Mouse (Mus musculus): ENCODE results near the gene Tgif2.
"Not testable (repeated sequence)": the region's sequence is repeated elsewhere in the genome, so short reads cannot be mapped to it uniquely, and the experiment has no call there.

Tgif2 gene

GRCm38 (mm10) chr2:156843331-156843730 is 3.5 kb downstream of the Tgif2 start:
- no peak for DNase-seq

- no peak for DNase-seq
These were observed 4.9 kb downstream of the Tgif2 start for GRCm38 (mm10) chr2:156844715-156845114.

- DNase-seq: no peak
These were observed 7.8 kb downstream of the Tgif2 start for GRCm38 (mm10) chr2:156847653-156848052.

- DNase-seq: no peak
These were observed 8.8 kb downstream of the Tgif2 start for GRCm38 (mm10) chr2:156848526-156849182.

- no peak for DNase-seq
These were observed 10.7 kb downstream of the Tgif2 start for GRCm38 (mm10) chr2:156850505-156850904.

- not testable (repeated sequence) for DNase-seq
These were observed 13.8 kb downstream of the Tgif2 start for GRCm38 (mm10) chr2:156853584-156853983.

- DNase-seq: not testable (repeated sequence)
These were observed 14.4 kb downstream of the Tgif2 start for GRCm38 (mm10) chr2:156853999-156854771.

GRCm38 (mm10) chr2:156856311-156856710 is 16.5 kb downstream of the Tgif2 start:
- DNase-seq: no peak

- DNase-seq: no peak
These were observed 17.6 kb downstream of the Tgif2 start for GRCm38 (mm10) chr2:156857385-156857791.

- no peak for DNase-seq
These were observed 18.0 kb downstream of the Tgif2 start, which contains the start of gene 4930518I15Rik for GRCm38 (mm10) chr2:156857835-156858234. Gene 4930518I15Rik (minus strand): TSS chr2:156857946.

- no peak for DNase-seq
These were observed 18.9 kb downstream of the Tgif2 start for GRCm38 (mm10) chr2:156858671-156859070.

- peak; percentile 47 for DNase-seq
These were observed 22.4 kb downstream of the Tgif2 start for GRCm38 (mm10) chr2:156862041-156862717.

GRCm38 (mm10) chr2:156862772-156863486 is 23.1 kb downstream of the Tgif2 start, which contains the start of gene Rab5if:
Gene Rab5if (plus strand): TSS chr2:156863128.
- peak; percentile 99 for DNase-seq

- peak; percentile 44 for DNase-seq
These were observed 23.8 kb downstream of the Tgif2 start for GRCm38 (mm10) chr2:156863487-156864160.

- no peak for DNase-seq
These were observed 24.7 kb downstream of the Tgif2 start for GRCm38 (mm10) chr2:156864481-156864880.

GRCm38 (mm10) chr2:156868994-156869393 is 29.2 kb downstream of the Tgif2 start:
- DNase-seq: no peak

GRCm38 (mm10) chr2:156869554-156869953 is 29.7 kb downstream of the Tgif2 start:
- DNase-seq: no peak

- DNase-seq: no peak
These were observed 30.7 kb downstream of the Tgif2 start for GRCm38 (mm10) chr2:156870519-156870918.

GRCm38 (mm10) chr2:156873629-156874028 is 33.8 kb downstream of the Tgif2 start:
- DNase-seq: peak; percentile 73

GRCm38 (mm10) chr2:156874047-156874759 is 34.4 kb downstream of the Tgif2 start:
- no peak for DNase-seq

- DNase-seq: no peak
These were observed 35.1 kb downstream of the Tgif2 start for GRCm38 (mm10) chr2:156874760-156875510.

All from thymus, postnatal 14 days (tissue).